Mouse (Mus musculus) gonadal fat pad, adult 2 months (tissue): ENCODE measurements around the gene Fsd1l. TPM values are rescaled to one million over a fixed set of nuclear protein-coding genes. Genes with fewer than 3 reads are reported as not detected.
"Not testable (repeated sequence)": the region's sequence is repeated elsewhere in the genome, so short reads cannot be mapped to it uniquely, and the experiment has no call there.

Source experiments
- DNase-seq: peaks from one replicate; pipeline ENCODE4 v3.0.0-alpha.2; 2012; ENCODE audit warnings: low read depth
- polyA plus RNA-seq: library from polyadenylated mRNA; depleted of rRNA; stranded (reverse); fragments of >200 nt; gene quantifications from 2 replicates; pipeline ENCODE4 v1.2.3, GENCODE M21; 2012

Gene Fsd1l
- polyA plus RNA-seq, 1 experiment: 2.6 TPM

DNA sequence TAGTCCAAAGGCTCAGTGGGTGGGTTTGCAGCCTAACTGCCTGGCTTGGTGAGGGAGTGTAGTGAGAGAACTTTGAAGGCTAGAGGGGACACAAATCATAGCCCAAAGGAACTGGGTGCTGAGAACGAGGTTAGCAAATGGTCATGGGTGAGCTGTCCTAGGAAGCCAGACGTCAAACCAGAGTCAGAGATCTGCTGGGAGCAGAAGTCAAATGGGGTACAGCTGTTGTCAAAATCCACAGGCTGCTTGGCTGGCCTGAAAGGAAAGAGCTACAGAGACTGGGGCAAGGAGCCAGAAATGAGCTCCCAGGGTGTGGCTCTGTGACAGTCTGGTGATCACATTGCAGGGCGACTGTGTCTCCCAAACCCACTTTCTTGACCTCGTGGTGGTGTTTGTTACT lies 2.3 kb upstream of the Fsd1l start:
- no peak for DNase-seq

DNA sequence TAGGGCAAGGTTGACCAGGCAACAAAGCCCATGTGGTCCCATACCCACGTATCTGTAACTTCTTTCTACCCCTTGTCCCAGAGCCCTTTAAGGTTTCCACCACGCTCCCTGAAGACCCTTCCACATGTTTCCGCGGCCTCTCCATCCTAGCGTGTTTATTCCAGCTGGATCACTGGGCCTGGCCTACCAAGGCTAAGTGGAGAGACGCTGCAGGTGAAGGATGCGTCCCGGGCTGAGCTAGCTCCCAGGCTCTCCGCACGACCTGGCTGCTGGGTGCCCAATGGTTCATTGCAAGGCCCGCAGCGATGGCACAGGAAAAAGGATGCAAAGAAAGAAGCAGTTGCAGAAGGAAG lies 332 bp upstream of the Fsd1l start:
- no peak for DNase-seq

DNA sequence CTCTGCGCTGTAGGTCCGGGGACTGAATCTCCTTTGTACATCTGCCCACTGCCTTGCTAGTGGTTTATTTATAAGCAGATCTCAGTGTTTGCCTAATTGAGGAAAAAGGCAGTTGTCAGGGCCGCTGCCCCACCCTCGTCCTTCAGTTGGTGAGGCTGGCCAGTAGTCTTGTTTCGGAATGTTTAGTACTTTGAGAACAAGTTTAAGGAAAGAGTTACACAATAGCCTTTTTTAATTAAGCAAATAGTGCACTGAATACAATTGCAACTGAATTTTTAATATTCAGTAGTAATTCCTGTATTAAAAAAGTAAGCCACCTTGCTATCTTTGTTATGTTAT lies 709 bp downstream of the Fsd1l start:
- DNase-seq: no peak

DNA sequence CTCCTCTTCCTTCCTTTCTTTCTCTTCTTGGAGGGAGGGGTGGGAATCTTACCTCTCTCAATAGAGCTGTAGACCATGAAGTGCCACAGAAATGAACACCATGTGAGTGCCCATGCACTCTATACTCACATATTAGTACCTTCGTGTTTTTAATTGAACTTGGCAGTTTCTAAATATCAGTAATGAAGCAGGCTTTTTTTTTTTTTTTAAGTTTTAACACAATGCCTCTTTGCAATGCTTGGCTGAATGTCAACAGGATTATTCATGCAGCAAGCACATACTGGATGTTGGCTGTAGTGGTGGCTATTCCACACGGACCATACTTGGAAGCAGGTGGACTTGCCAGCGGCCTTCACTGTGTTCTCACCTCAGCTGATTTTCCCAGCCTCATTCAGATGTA lies 4.1 kb downstream of the Fsd1l start:
- peak; percentile 50 for DNase-seq

- no peak for DNase-seq
Observed at GRCm38 (mm10) chr4:53637269-53637909, 6.1 kb downstream of the Fsd1l start.

GRCm38 (mm10) chr4:53638549-53639123 lies 7.4 kb downstream of the Fsd1l start:
- DNase-seq: no peak

DNA sequence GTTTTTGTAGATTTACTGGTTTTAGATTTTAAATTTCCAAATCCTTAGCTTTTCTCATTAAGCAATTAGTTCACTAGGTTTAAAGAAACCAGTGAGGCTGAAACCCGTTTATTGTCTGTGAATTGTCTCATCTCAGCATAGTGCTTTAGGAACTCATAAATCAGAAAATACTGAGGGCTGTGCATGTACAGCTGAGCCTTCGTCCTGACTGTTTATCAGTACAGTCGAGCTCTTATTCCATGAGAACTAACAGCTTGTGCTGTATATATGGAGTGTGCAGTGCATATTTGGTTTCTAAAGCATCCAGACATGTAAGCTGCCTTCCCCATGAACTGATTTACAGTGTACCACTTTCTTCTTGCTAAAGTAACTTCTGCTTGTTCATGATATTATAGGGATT lies 26.8 kb downstream of the Fsd1l start:
- no peak for DNase-seq

DNA sequence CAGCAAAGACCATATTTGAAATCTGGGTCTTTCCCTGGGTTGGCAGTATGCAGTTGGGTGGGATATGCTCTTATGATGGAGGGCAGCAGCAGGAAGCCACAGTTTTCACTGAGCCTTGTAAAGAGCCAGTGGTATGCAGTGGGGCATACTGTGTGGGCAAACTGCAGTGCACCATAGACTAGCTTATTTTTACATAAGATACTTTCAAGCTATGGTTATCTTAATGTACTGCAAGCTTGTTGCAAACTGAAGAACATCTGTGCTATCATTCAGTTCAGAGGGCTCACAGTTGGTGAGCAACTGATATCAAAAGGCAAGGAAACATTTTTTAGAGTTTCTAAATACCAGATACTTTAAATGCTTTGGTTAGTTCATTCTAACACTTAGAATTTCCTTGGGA lies 29.4 kb downstream of the Fsd1l start:
- no peak for DNase-seq

GRCm38 (mm10) chr4:53682092-53682491 lies 50.8 kb downstream of the Fsd1l start:
- DNase-seq: no peak

DNA sequence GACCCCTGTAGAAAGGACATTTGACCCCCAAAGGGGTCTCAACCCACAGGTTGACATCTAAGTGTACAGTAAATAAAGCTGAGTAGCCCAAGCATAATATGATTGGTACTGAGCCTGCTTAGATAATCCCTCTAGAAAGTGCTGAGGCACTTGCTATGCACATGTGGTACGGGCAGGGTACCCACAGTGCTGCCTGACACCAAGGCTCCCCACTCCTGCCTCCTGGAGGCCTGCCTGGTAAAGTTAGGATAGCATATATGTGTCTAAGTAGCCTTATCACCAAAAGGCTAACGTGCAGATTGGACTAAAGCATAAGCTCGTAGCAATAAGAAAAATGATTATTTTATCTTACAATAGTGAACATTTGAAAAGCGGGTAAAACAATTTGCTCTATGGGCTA lies 57.7 kb downstream of the Fsd1l start:
- no peak for DNase-seq

GRCm38 (mm10) chr4:53691418-53691817 lies 60.1 kb downstream of the Fsd1l start:
- DNase-seq: no peak

GRCm38 (mm10) chr4:53709166-53709565 lies 77.9 kb downstream of the Fsd1l start:
- not testable (repeated sequence) for DNase-seq

DNA sequence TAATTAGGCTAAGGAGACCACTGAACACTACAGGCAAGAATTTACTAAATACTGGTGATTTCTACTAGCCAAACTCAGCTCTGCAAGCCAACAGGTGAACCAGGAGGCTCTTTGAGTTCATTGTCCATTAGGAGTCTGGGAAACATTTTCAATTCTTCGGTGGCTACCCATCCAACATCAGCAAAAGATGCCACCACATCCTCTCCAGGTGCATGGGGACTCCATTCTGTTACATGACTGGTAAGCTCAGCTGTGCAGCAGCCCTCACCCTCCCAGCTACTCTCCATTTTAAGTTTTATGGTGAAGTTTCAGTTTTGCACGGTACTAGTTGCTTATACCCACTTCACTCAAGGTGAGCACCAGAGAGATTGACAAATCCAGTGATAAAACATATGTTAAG lies 78.8 kb downstream of the Fsd1l start:
- DNase-seq: no peak

- no peak for DNase-seq
Observed at GRCm38 (mm10) chr4:53710555-53711328, 79.5 kb downstream of the Fsd1l start.

- DNase-seq: no peak
Observed at GRCm38 (mm10) chr4:53713704-53714050, 82.4 kb downstream of the Fsd1l start, which contains the start of gene Fktn. Gene Fktn, plus strand, starts transcription at chr4:53713998.

DNA sequence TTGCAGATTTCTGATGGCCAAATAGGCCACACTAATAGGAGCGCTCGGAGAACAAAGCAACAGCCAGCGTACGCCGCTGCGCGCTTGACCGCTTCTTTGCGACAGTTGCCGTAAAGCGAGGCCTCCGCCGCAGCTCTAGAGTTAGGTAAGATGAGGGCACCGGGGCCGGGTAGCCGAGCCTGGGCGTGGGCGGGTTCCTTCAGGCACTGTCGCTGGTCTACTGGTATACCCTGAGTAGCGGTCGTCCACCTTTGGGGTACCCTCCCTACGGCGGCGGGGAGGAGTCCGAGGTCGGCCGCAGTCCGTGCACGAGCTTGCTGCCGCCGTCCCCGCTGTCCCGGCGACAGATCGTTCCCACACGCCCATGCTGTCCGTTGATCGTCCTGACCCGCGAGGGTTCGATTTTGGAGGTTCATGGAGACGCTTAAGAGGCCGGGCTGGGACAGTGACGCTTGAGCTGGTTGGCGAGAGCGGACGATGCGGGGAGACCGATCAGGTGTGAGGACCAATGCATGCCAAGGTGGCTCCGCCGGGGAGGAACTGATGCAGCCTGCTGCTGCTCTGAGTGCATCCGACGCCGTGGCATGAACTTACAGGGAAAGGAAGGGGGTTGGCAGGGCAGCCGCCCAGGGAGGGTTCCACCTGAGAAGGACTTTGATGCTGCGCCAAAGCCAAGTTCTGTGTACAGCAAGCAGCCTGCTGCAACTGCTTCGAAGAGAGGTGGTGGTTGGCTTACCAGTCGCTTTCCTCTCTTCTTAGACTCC lies 83.0 kb downstream of the Fsd1l start:
- DNase-seq: peak; percentile 63

DNA sequence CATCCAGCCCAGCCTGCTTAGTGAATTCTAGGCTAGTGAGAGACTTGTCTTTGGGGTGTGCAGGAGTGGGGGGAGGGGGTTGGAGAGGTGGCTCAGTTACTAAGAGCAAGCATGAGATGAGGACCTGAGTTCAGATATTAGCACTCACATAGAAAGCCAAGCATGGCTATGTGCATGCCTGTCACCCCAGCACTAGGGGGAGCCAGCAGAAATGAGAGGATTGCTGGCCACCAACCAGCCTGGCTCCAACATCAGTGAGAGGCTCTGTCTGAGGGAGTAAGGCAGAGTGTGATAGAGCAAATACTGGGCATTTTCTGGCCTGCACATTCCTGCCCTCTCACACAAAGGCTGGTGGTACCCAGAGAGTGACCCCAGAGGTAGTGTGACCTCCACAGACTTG lies 84.7 kb downstream of the Fsd1l start:
- DNase-seq: no peak

GRCm38 (mm10) chr4:53717546-53717945 lies 86.3 kb downstream of the Fsd1l start:
- DNase-seq: no peak

DNA sequence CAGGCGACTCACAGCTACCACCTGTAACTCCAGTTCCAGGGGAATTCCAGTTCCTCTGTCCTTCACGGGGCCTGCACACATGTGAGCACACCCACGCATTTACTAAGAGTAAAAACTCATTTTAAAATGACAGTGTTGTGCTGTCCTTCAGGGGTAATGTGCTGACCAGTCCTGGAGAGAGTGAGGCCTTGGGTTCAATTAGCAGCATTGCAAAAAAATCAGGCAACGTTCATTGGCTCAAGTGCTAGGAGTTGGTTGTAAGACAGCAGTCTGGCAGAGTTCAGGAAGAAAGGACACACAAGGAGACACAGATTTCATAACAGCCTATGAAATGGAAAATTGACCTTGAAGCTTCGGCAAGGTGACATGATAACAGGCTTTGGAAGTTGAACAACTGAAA lies 87.0 kb downstream of the Fsd1l start:
- no peak for DNase-seq

GRCm38 (mm10) chr4:53722506-53722905 lies 91.2 kb downstream of the Fsd1l start:
- no peak for DNase-seq

- not testable (repeated sequence) for DNase-seq
Observed at GRCm38 (mm10) chr4:53726100-53726499, 94.8 kb downstream of the Fsd1l start.

DNA sequence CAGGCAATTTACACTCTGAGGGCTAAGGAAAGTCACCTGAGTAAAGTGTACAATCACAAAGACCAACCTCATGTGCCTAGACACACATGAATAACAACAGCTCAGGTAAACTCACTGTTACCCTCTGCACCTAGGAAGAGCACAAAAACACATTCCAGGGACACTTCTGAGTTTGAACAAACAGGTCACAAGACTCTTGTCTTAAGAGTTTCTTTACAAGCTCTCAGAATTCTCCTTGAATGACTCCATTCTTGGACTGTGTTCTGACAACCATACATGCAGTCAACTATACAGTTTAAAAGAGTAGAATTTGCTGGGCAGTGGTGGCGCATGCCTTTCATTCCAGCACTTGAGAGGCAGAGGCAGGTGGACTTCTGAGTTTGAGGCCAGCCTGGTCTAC lies 96.8 kb downstream of the Fsd1l start:
- no peak for DNase-seq
